Mouse (Mus musculus) intestine, embryonic 16.5 days (tissue): ENCODE measurements around the gene Slc22a22. TPM values are rescaled to one million over a fixed set of nuclear protein-coding genes. Genes with fewer than 3 reads are reported as not detected.

ENCODE experiments used
- ATAC-seq: fragments of 200-750 bp; cut with Nextera tagmentation; 2 replicates; pipeline ENCODE4 v1.8.0; 2017; ENCODE audit warnings: moderate TSS enrichment, moderate library complexity
- H3K27ac ChIP-seq: fragments of 300-500 bp; sonication (generic); 2 replicates; pipeline ENCODE4 v1.5.1; 2014; ENCODE audit warnings: mild to moderate bottlenecking, low read length
- H3K27me3 ChIP-seq: fragments of 300-500 bp; sonication (generic); replicated peaks from 2 replicates; pipeline ENCODE4 v1.6.1; 2014; ENCODE audit warnings: low read length, control low read depth, mixed read lengths; ENCODE audit not compliant: control insufficient read depth, insufficient read depth
- H3K36me3 ChIP-seq: fragments of 300-500 bp; sonication (generic); 2 replicates; pipeline ENCODE4 v1.6.1; 2014; ENCODE audit warnings: low read length, control low read depth; ENCODE audit not compliant: control insufficient read depth, insufficient read depth
- H3K4me1 ChIP-seq: fragments of 300-500 bp; sonication (generic); 2 replicates; pipeline ENCODE4 v1.6.1; 2014; ENCODE audit warnings: low read length, control low read depth, mixed read lengths; ENCODE audit not compliant: control insufficient read depth, insufficient read depth
- H3K4me2 ChIP-seq: fragments of 300-500 bp; sonication (generic); 2 replicates; pipeline ENCODE4 v1.6.1; 2014; ENCODE audit warnings: low read depth, low read length, control low read depth
- H3K4me3 ChIP-seq: fragments of 300-500 bp; sonication (generic); 2 replicates; pipeline ENCODE4 v1.5.1; 2014; ENCODE audit warnings: mild to moderate bottlenecking, low read length
- H3K9ac ChIP-seq: fragments of 300-500 bp; sonication (generic); 2 replicates; pipeline ENCODE4 v1.6.1; 2014; ENCODE audit warnings: low read depth, low read length
- H3K9me3 ChIP-seq: fragments of 300-500 bp; sonication (generic); 2 replicates; pipeline ENCODE4 v1.6.1; 2016; ENCODE audit warnings: low read length, control low read depth; ENCODE audit not compliant: control insufficient read depth
- WGBS: fragments of 180-500 bp; shearing (Covaris S2); extraction: QIAGEN DNeasy Blood & Tissue Kit; methylation state at CpG from one replicate; pipeline ENCODE4 v1.1.7; 2014; 5-methylcytosine and 5-hydroxymethylcytosine counted together
- polyA plus RNA-seq: library from polyadenylated mRNA; unstranded; fragments of >200 nt; fragmentation: Nextera tagmentation; extraction: Ambion mirVana; gene quantifications from 2 replicates; pipeline ENCODE4 v1.2.1, GENCODE M21; 2015

The Slc22a22 gene
- polyA plus RNA-seq, 1 experiment from 2014 or later: not detected

DNA sequence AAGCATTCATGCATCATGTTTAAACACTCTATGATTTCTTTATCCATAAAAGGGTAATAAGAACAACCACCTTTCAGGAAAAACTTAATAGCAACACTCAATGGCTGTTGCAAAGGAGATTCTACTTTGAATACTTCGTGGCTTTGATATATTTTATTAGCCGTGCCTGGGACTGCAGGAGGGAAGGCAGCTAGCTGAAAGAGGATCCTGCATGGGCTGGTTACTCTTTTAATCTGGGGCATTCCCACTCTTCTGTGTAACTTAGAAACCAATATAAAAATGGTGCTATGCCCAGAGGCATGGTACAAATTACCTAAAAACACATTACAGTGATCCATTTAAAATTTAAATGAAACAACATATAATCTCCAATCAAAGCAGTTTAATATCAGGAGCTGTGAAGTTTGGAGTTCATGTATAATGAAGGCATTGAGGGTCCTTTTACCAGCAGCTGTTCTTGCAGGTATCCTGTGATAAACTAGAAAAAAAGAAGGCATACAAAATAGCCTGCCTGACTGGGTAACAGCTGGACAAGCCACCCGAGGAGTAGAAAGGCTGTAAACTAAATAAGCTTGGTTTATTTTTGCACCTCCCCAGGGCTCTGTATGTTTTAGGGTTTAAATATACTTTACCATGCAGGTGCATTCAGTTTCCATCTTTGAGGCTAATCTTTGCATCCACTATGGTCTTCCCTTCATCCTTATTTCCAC is 78.8 kb downstream of the Slc22a22 start:
- Histone ChIP-seq H3K4me3 (no peak overlapping the region), H3K4me2 (no peak overlapping the region), H3K36me3 (no peaks in the 10 kb centered on the region), H3K9ac (no peak overlapping the region), H3K27me3 (no peaks in the 10 kb centered on the region), H3K9me3 (no peaks in the 10 kb centered on the region), H3K27ac (no peak overlapping the region), H3K4me1 (no peaks in the 10 kb centered on the region)
- 51% methylated on average over 3 of the region's 3 CpGs for WGBS
- no peak for ATAC-seq

DNA sequence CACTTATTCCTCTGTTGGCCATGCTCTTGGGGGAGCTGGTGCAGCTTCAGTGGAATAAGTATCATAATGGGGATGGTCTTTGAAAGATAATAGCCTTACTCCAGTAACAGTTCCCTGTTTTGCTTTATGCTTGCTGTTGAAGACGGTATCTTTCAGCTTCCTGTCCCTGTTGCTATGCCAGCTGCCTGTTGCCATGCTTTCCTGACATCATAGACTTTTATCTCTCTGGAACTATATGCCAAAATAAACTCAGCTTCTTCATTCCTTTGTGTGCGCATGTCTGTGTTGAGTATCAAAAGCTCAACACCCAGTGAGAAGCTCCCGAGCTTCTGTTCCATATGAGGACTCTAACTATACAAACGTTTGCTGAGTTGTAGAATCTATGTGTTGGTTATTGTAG is 83.4 kb downstream of the Slc22a22 start:
- Histone ChIP-seq H3K9ac (no peak overlapping the region), H3K9me3 (no peaks in the 10 kb centered on the region), H3K4me2 (no peak overlapping the region), H3K4me1 (no peaks in the 10 kb centered on the region), H3K27ac (no peak overlapping the region), H3K4me3 (no peak overlapping the region), H3K36me3 (no peaks in the 10 kb centered on the region), H3K27me3 (no peaks in the 10 kb centered on the region)
- WGBS: 77% methylated on average over 4 of the region's 4 CpGs
- ATAC-seq: no peak

DNA sequence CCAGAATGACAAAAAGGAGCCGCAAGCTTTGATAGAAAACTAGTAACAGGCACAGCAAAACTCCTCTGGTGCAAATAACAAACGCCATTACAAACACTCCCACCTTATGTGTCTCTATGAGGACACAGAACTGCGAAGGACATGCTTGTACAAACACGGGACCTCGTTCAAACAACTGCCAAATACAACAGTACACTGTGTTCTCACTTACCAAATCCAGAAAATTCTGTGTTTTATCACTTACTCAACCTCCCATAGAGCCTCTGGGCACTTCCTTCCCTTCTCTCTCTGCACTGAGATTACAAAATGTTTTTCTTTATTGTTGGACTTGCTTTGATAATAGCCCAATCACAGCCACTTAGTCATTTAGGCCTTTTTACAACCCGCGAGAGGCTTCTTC is 97.0 kb downstream of the Slc22a22 start:
- WGBS: 79% methylated on average over 7 of the region's 7 CpGs
- ATAC-seq: no peak
- Histone ChIP-seq H3K27me3 (no peaks in the 10 kb centered on the region), H3K4me2 (no peak overlapping the region), H3K9ac (no peak overlapping the region), H3K9me3 (no peaks in the 10 kb centered on the region), H3K36me3 (no peaks in the 10 kb centered on the region), H3K4me3 (no peak overlapping the region), H3K4me1 (no peaks in the 10 kb centered on the region), H3K27ac (no peak overlapping the region)

DNA sequence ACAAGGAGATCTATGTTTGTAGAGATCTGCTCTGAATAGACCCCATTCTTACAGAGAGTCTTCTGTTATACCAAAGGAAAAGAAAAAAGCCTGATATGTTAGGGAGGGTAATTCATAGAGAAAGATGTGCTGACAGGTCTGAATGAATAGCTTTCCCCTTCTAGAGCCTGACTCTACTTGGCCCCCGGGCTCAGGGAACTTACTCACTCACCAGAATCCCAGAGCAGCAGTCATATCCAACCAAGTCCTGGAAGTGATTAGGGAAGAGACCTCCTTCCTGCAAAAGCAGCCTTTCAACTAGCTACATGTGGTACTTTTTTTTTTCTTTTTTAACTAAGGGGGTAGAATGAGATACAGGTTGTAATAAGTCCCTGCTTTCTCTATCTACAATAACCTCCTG is 111.0 kb downstream of the Slc22a22 start:
- WGBS: 50% methylated on average over 1 of the region's 1 CpGs
- no peaks in the 10 kb centered on the region for H3K36me3 ChIP-seq
- no peak overlapping the region for H3K4me2 ChIP-seq
- H3K9ac ChIP-seq: no peak overlapping the region
- ATAC-seq: no peak
- H3K9me3 ChIP-seq: no peaks in the 10 kb centered on the region
- no peaks in the 10 kb centered on the region for H3K27me3 ChIP-seq
- H3K27ac ChIP-seq: no peak overlapping the region
- no peaks in the 10 kb centered on the region for H3K4me1 ChIP-seq
- H3K4me3 ChIP-seq: no peak overlapping the region

GRCm38 (mm10) chr15:57355278-57355677 is 122.1 kb downstream of the Slc22a22 start:
- Histone ChIP-seq H3K9me3 (no peaks in the 10 kb centered on the region), H3K27ac (no peak overlapping the region), H3K4me3 (no peak overlapping the region), H3K27me3 (no peaks in the 10 kb centered on the region), H3K36me3 (no peaks in the 10 kb centered on the region), H3K4me2 (no peak overlapping the region), H3K9ac (no peak overlapping the region), H3K4me1 (no peaks in the 10 kb centered on the region)
- 76% methylated on average over 4 of the region's 4 CpGs for WGBS
- no peak for ATAC-seq

- H3K4me2 ChIP-seq: no peak overlapping the region
- H3K27ac ChIP-seq: no peak overlapping the region
- H3K4me3 ChIP-seq: no peak overlapping the region
- H3K27me3 ChIP-seq: no peaks in the 10 kb centered on the region
- no peaks in the 10 kb centered on the region for H3K9me3 ChIP-seq
- no peaks in the 10 kb centered on the region for H3K4me1 ChIP-seq
- ATAC-seq: no peak
- no peaks in the 10 kb centered on the region for H3K36me3 ChIP-seq
- H3K9ac ChIP-seq: no peak overlapping the region
- WGBS: 56% methylated on average over 3 of the region's 3 CpGs
Observed at GRCm38 (mm10) chr15:57340499-57340898, 136.9 kb downstream of the Slc22a22 start.

GRCm38 (mm10) chr15:57331326-57331725 is 146.1 kb downstream of the Slc22a22 start:
- no peak for ATAC-seq

DNA sequence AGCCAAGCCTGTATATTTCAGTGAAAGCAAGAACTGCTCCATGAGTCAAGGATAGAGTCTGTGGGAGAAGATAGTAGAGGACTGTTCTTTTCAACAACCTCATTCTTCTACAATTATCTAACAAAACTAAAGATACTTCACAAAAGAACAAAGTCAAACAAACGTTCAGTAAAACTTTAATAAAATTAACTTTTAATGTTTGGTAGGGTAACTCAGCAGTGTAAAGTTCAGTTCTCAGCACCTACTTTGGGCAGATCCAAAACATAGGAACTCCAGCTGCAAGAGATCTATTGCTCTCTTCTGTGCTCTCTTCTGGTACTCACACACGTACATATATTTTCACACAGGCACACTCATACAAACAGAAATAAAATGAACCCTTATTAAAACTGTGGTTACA is 159.4 kb downstream of the Slc22a22 start:
- Histone ChIP-seq H3K36me3 (no peaks in the 10 kb centered on the region), H3K27ac (no peak overlapping the region), H3K4me3 (no peak overlapping the region), H3K27me3 (no peaks in the 10 kb centered on the region), H3K9ac (no peak overlapping the region), H3K4me2 (no peak overlapping the region), H3K4me1 (no peaks in the 10 kb centered on the region), H3K9me3 (no peaks in the 10 kb centered on the region)
- ATAC-seq: no peak
- 72% methylated on average over 2 of the region's 2 CpGs for WGBS

More at GRCm38 (mm10) chr15:57331326-57331725, 146.1 kb downstream of the Slc22a22 start:
- Histone ChIP-seq H3K9me3 (no peaks in the 10 kb centered on the region), H3K27me3 (no peaks in the 10 kb centered on the region), H3K9ac (no peak overlapping the region), H3K4me1 (no peaks in the 10 kb centered on the region), H3K27ac (no peak overlapping the region), H3K4me3 (no peak overlapping the region), H3K4me2 (no peak overlapping the region), H3K36me3 (no peaks in the 10 kb centered on the region)
- WGBS: 86% methylated on average over 2 of the region's 2 CpGs

GRCm38 (mm10) chr15:57316486-57316885 is 160.9 kb downstream of the Slc22a22 start:
- ATAC-seq: no peak
- Histone ChIP-seq H3K27me3 (no peaks in the 10 kb centered on the region), H3K4me2 (no peak overlapping the region), H3K36me3 (no peaks in the 10 kb centered on the region), H3K9me3 (no peaks in the 10 kb centered on the region), H3K9ac (no peak overlapping the region), H3K4me3 (no peak overlapping the region), H3K27ac (no peak overlapping the region), H3K4me1 (no peaks in the 10 kb centered on the region)
- WGBS: 79% methylated on average over 2 of the region's 2 CpGs

DNA sequence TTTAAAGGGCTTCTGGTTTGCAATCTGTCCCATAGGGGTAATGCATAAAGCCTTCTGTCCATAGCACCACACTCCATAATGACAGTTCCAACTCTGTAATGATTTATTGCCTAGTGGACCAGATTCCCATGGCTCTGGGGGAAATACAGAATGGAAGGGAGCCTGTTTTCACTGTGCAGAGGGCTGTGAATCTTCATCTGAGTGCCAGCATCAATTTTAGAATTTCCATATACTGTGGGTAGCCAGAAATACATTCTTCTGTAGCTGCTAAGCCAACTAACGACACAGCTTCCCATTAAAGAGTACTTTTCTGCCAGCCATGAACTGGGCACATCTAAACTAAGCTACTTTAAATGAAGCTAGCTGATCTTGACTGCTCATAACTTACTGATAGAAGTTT is 174.7 kb downstream of the Slc22a22 start:
- H3K9me3 ChIP-seq: no peaks in the 10 kb centered on the region
- no peak overlapping the region for H3K4me3 ChIP-seq
- no peak overlapping the region for H3K9ac ChIP-seq
- no peaks in the 10 kb centered on the region for H3K36me3 ChIP-seq
- no peak overlapping the region for H3K4me2 ChIP-seq
- no peak for ATAC-seq
- H3K27ac ChIP-seq: no peak overlapping the region
- H3K27me3 ChIP-seq: no peaks in the 10 kb centered on the region
- H3K4me1 ChIP-seq: no peaks in the 10 kb centered on the region
- WGBS: 77% methylated on average over 1 of the region's 1 CpGs
